Mouse (Mus musculus): Measurements from ENCODE around the gene Gpr31b. TPM values are rescaled to one million over a fixed set of nuclear protein-coding genes. Genes with fewer than 3 reads are reported as not detected.
"Not testable (repeated sequence)": the region's sequence is repeated elsewhere in the genome, so short reads cannot be mapped to it uniquely, and the experiment has no call there.

Gpr31b gene
- polyA plus RNA-seq, 1 experiment from 2014 or later = not detected

GRCm38 (mm10) chr17:13043846-13044673 lies 8.0 kb downstream of the Gpr31b start:
- ATAC-seq (replicated peaks; ENCODE audit: insufficient number of reproducible peaks, low FRiP score, low TSS enrichment, low read depth) = peak; percentile 80
- not testable (repeated sequence) for H3K9me3 ChIP-seq (replicated peaks; ENCODE audit: control insufficient read depth, low read length); H3K4me1 ChIP-seq (ENCODE audit: control insufficient read depth, insufficient read depth, low read length); H3K4me2 ChIP-seq (ENCODE audit: low read depth, low read length); H3K27me3 ChIP-seq (ENCODE audit: control insufficient read depth, insufficient read depth, low read length); H3K36me3 ChIP-seq (replicated peaks; ENCODE audit: control insufficient read depth, insufficient read depth, low read depth, low read length); H3K27ac ChIP-seq (replicated peaks; ENCODE audit: low read depth, low read length); H3K9ac ChIP-seq (replicated peaks; ENCODE audit: low read length); H3K4me3 ChIP-seq (ENCODE audit: low read depth, low read length)
- WGBS = 13% methylated on average over 4 of the region's 4 CpGs
- peak; percentile 66 for DNase-seq (ENCODE audit: low spot score)

- not testable (repeated sequence) for H3K4me1 ChIP-seq (ENCODE audit: control insufficient read depth, insufficient read depth, low read length); H3K9ac ChIP-seq (replicated peaks; ENCODE audit: low read length); H3K27ac ChIP-seq (replicated peaks; ENCODE audit: low read depth, low read length); DNase-seq (ENCODE audit: low spot score); H3K27me3 ChIP-seq (ENCODE audit: control insufficient read depth, insufficient read depth, low read length); H3K36me3 ChIP-seq (replicated peaks; ENCODE audit: control insufficient read depth, insufficient read depth, low read depth, low read length); H3K4me2 ChIP-seq (ENCODE audit: low read depth, low read length); ATAC-seq (replicated peaks; ENCODE audit: insufficient number of reproducible peaks, low FRiP score, low TSS enrichment, low read depth); H3K4me3 ChIP-seq (ENCODE audit: low read depth, low read length); H3K9me3 ChIP-seq (replicated peaks; ENCODE audit: control insufficient read depth, low read length)
- 100% methylated on average over 3 of the region's 12 CpGs for WGBS
Measured at GRCm38 (mm10) chr17:13036627-13037192, 15.4 kb downstream of the Gpr31b start.

GRCm38 (mm10) chr17:13013316-13013715 lies 38.8 kb downstream of the Gpr31b start:
- Histone ChIP-seq H3K27ac (replicated peaks; ENCODE audit: low read depth, low read length) (no peak overlapping the region), H3K36me3 (replicated peaks; ENCODE audit: control insufficient read depth, insufficient read depth, low read depth, low read length) (no peaks in the 10 kb centered on the region; the same call in 1 of the 2 replicates), H3K9ac (replicated peaks; ENCODE audit: low read length) (no peak overlapping the region), H3K4me3 (ENCODE audit: low read depth, low read length) (no peak overlapping the region), H3K4me2 (ENCODE audit: low read depth, low read length) (no peak overlapping the region), H3K4me1 (ENCODE audit: control insufficient read depth, insufficient read depth, low read length) (no peaks in the 10 kb centered on the region), H3K27me3 (ENCODE audit: control insufficient read depth, insufficient read depth, low read length) (no peaks in the 10 kb centered on the region), H3K9me3 (replicated peaks; ENCODE audit: control insufficient read depth, low read length) (no peaks in the 10 kb centered on the region)
- DNase-seq (ENCODE audit: low spot score) (no peak), ATAC-seq (replicated peaks; ENCODE audit: insufficient number of reproducible peaks, low FRiP score, low TSS enrichment, low read depth) (no peak)
- 77% methylated on average over 3 of the region's 3 CpGs for whole genome bisulfite sequencing

- no peak overlapping the region for H3K9ac ChIP-seq (replicated peaks; ENCODE audit: low read length)
- peak; percentile 74 for DNase-seq (ENCODE audit: low spot score)
- WGBS = 28% methylated on average over 3 of the region's 3 CpGs
- H3K27me3 ChIP-seq (ENCODE audit: control insufficient read depth, insufficient read depth, low read length) = no peaks in the 10 kb centered on the region
- no peaks in the 10 kb centered on the region for H3K36me3 ChIP-seq (replicated peaks; ENCODE audit: control insufficient read depth, insufficient read depth, low read depth, low read length)
- H3K4me2 ChIP-seq (ENCODE audit: low read depth, low read length) = no peak overlapping the region
- no peak overlapping the region for H3K4me3 ChIP-seq (ENCODE audit: low read depth, low read length)
- ATAC-seq (replicated peaks; ENCODE audit: insufficient number of reproducible peaks, low FRiP score, low TSS enrichment, low read depth) = no peak
- no peaks in the 10 kb centered on the region for H3K4me1 ChIP-seq (ENCODE audit: control insufficient read depth, insufficient read depth, low read length)
- H3K9me3 ChIP-seq (replicated peaks; ENCODE audit: control insufficient read depth, low read length) = no peaks in the 10 kb centered on the region
- H3K27ac ChIP-seq (replicated peaks; ENCODE audit: low read depth, low read length) = no peak overlapping the region
Measured at GRCm38 (mm10) chr17:13009887-13010286, 42.2 kb downstream of the Gpr31b start.

- ATAC-seq (replicated peaks; ENCODE audit: insufficient number of reproducible peaks, low FRiP score, low TSS enrichment, low read depth) = no peak
- Histone ChIP-seq H3K36me3 (replicated peaks; ENCODE audit: control insufficient read depth, insufficient read depth, low read depth, low read length) (no peaks in the 10 kb centered on the region), H3K4me3 (ENCODE audit: low read depth, low read length) (peak overlapping the region; percentile 81), H3K27ac (replicated peaks; ENCODE audit: low read depth, low read length) (no peak overlapping the region), H3K9ac (replicated peaks; ENCODE audit: low read length) (peak overlapping the region; percentile 69), H3K4me2 (ENCODE audit: low read depth, low read length) (peak overlapping the region; percentile 89), H3K4me1 (ENCODE audit: control insufficient read depth, insufficient read depth, low read length) (no peaks in the 10 kb centered on the region), H3K27me3 (ENCODE audit: control insufficient read depth, insufficient read depth, low read length) (no peaks in the 10 kb centered on the region), H3K9me3 (replicated peaks; ENCODE audit: control insufficient read depth, low read length) (no peaks in the 10 kb centered on the region)
- no peak for DNase-seq (ENCODE audit: low spot score)
- WGBS = 3% methylated on average over 10 of the region's 10 CpGs
Measured at GRCm38 (mm10) chr17:13008528-13008927, 43.6 kb downstream of the Gpr31b start.

- H3K27me3 ChIP-seq (ENCODE audit: control insufficient read depth, insufficient read depth, low read length) = no peaks in the 10 kb centered on the region
- no peaks in the 10 kb centered on the region for H3K9me3 ChIP-seq (replicated peaks; ENCODE audit: control insufficient read depth, low read length)
- H3K27ac ChIP-seq (replicated peaks; ENCODE audit: low read depth, low read length) = peak overlapping the region; percentile 70
- H3K4me2 ChIP-seq (ENCODE audit: low read depth, low read length) = peak overlapping the region; percentile 89
- WGBS = 0% methylated on average over 69 of the region's 76 CpGs
- H3K4me1 ChIP-seq (ENCODE audit: control insufficient read depth, insufficient read depth, low read length) = no peaks in the 10 kb centered on the region
- no peaks in the 10 kb centered on the region for H3K36me3 ChIP-seq (replicated peaks; ENCODE audit: control insufficient read depth, insufficient read depth, low read depth, low read length)
- DNase-seq (ENCODE audit: low spot score) = peak; percentile 97
- peak overlapping the region; percentile 69 for H3K9ac ChIP-seq (replicated peaks; ENCODE audit: low read length)
- ATAC-seq (replicated peaks; ENCODE audit: insufficient number of reproducible peaks, low FRiP score, low TSS enrichment, low read depth) = peak; percentile 98
- H3K4me3 ChIP-seq (ENCODE audit: low read depth, low read length) = peak overlapping the region; percentile 81
Measured at GRCm38 (mm10) chr17:13007730-13008425, 44.2 kb downstream of the Gpr31b start.

DNA sequence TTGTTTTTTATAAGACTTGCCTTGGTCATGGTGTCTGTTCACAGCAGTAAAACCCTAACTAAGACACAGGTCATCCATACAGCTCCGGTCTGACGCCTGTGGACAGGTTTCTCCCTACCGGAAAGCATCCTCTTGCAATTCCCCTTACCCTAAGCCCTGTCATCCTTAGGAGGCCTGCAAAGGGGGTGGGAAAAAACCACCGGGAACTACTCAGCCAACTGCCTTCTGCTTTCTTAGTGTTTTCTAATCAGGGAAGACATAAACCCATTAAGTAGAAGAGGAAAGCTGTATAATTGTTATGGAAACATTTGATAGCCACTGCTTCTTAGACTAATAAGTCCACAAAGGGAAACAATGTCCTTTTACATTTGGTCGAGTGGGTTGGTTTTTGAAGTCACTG lies 45.1 kb downstream of the Gpr31b start:
- WGBS = 47% methylated on average over 5 of the region's 5 CpGs
- H3K27ac ChIP-seq (replicated peaks; ENCODE audit: low read depth, low read length) = no peak overlapping the region

GRCm38 (mm10) chr17:13006546-13006945 lies 45.5 kb downstream of the Gpr31b start, which contains the start of gene Sod2:
Gene Sod2 (plus strand): TSS chr17:13006846.
- Histone ChIP-seq H3K27ac (replicated peaks; ENCODE audit: low read depth, low read length) (peak within 1 kb of the TSS; percentile 70; the same call in 1 of the 2 replicates), H3K4me3 (ENCODE audit: low read depth, low read length) (peak within 1 kb of the TSS; percentile 81), H3K4me2 (ENCODE audit: low read depth, low read length) (peak within 1 kb of the TSS; percentile 89)
- H3K36me3 ChIP-seq (replicated peaks; ENCODE audit: control insufficient read depth, insufficient read depth, low read depth, low read length); ATAC-seq (replicated peaks; ENCODE audit: insufficient number of reproducible peaks, low FRiP score, low TSS enrichment, low read depth); H3K4me1 ChIP-seq (ENCODE audit: control insufficient read depth, insufficient read depth, low read length); H3K9ac ChIP-seq (replicated peaks; ENCODE audit: low read length); H3K9me3 ChIP-seq (replicated peaks; ENCODE audit: control insufficient read depth, low read length); H3K27me3 ChIP-seq (ENCODE audit: control insufficient read depth, insufficient read depth, low read length); DNase-seq (ENCODE audit: low spot score): not testable (repeated sequence)
- WGBS = 89% methylated on average over 2 of the region's 2 CpGs

More for the DNA sequence above, 45.1 kb downstream of the Gpr31b start:
- Histone ChIP-seq H3K4me3 (ENCODE audit: low read depth, low read length) (peak overlapping the region; percentile 81), H3K4me2 (ENCODE audit: low read depth, low read length) (peak overlapping the region; percentile 89; the same call in 1 of the 2 replicates), H3K9ac (replicated peaks; ENCODE audit: low read length) (no peak overlapping the region), H3K9me3 (replicated peaks; ENCODE audit: control insufficient read depth, low read length) (no peaks in the 10 kb centered on the region), H3K4me1 (ENCODE audit: control insufficient read depth, insufficient read depth, low read length) (no peaks in the 10 kb centered on the region), H3K36me3 (replicated peaks; ENCODE audit: control insufficient read depth, insufficient read depth, low read depth, low read length) (no peaks in the 10 kb centered on the region), H3K27me3 (ENCODE audit: control insufficient read depth, insufficient read depth, low read length) (no peaks in the 10 kb centered on the region)
- DNase-seq (ENCODE audit: low spot score) = no peak
- no peak for ATAC-seq (replicated peaks; ENCODE audit: insufficient number of reproducible peaks, low FRiP score, low TSS enrichment, low read depth)

Data from embryonic facial prominence, embryonic 11.5 days (tissue).